Mouse (Mus musculus) spleen, embryonic (tissue): Measurements from ENCODE around the gene Znhit2.

ENCODE experiments used
- CTCF ChIA-PET: fragments of 350-600 bp; sonication (Branson Sonifier 250); formaldehyde crosslinking; loops from one replicate; lab custom pipeline; 2022; lab: Charles Lee

Znhit2 gene

DNA sequence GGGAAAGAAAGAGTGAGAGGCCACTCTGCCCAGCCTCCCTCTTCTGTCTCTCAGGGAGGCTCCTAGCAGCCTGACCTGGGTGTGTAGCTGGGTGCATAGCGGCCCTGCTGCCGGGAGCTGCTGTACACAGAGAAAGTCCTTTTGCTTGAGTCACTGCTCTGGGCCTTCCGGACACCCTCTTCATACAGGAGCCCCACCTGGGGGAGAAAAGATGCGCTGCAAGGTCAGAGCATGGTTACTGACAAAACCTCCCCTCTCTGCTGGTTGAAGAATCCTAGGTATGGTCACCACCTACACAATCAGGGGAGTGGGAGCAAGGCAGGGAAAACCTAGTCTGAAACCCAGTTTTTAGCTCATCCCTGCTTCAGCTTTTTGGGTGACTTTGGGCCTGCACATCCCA is 8.0 kb downstream of the Znhit2 start:
- CTCF ChIA-PET = interaction anchor here (0.7 kb wide), 1 partner anchor 9 kb away, joined by 10 read pairs; no protein-coding TSS in a partner anchor

DNA sequence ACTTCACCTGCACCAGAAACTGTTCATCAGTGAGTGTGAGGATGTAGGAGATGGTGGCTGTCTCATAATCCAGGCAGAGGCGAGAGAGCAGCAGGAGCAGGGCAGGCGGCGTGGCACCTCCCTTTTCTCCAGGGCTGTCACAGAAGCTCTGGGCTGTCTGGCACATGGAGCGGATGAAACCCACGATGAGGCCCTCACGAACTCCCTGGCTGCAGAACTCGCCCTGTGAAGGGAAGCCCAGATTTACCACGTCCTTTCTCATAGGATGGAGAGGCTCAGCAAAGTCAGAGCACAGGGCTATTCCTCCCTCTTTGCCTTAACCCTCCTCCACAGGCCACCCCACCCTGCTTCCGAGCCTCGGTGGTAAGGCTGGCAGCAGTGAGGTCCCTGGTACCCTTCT is 8.9 kb downstream of the Znhit2 start:
- CTCF ChIA-PET = interaction anchor here (0.6 kb wide), 1 partner anchor 485 kb away, joined by 4 read pairs; no protein-coding TSS in a partner anchor

DNA sequence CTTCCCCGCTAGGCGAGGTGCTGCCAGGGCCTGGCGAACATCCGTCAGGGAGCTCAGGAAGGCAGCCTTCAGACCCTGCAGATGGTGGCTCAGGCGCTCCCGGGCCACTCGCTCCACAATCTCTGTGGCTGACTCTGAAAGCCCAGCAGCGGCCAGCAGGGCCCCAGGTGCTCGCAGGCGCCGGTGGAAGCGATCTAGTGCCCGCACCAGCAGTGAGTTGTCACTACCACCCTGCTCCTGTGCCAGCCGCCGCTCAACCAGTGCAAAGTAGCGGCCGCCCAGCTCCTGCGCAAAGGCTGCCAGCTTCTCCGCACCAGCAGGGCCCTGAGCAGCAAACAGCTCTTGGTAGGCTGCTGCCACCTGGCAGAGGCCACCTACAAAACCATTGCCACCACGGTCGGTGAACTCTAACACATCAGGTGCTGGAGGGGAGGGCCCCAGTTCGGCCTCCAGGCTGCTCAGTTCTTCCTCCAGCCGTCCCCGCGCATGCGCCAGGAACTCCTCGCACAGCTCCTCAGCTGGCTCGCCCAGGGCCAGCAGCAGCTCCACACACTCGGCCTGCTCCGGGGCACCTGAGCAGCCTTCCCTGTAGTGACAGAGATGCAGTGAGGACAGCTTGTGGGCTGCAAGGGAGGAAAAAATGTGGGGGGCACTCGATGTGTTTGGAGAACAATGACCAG is 9.7 kb downstream of the Znhit2 start:
- CTCF ChIA-PET = no interaction called here

DNA sequence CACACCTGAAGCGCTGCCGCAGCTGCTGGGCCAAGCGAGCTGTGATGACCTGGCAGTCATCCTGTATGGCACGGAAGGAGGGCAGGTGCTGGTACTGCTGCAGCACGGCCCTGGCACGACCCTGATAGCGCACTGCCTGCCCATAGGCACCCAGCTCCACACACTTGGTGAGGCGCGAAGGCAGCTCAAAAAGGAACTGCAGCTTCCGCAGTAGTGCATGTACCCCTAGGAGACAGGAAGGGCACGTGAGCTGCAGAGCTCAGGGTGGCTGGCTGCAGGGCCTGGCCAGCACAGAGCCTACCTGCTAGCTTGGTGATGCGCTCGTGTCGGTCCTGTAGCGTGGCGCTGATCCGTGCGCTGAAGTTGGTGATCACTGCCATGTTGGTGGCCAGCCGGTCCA is 10.3 kb downstream of the Znhit2 start:
- CTCF ChIA-PET = no interaction called here

DNA sequence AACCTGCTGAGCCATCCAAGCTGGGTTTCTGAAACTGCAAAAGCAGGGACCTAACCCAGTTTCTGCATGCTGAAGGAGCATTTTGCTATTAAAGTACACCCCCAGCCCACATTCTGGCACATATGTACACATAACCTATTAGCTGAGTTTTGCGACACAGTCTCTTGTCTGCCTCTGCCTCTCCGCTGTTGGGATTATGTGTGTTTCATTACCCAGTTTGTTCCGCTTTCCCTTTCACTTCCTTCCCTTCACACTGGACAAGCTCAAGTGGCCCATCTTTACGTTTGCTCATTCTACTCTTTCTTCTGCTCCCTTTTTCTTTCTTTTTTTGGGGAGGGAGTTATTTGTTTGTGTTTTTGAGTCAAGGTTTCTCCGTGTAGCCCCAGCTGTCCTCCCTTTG is 12.9 kb downstream of the Znhit2 start:
- CTCF ChIA-PET = interaction anchor here (0.6 kb wide), 1 partner anchor 29 kb away, joined by 3 read pairs; no protein-coding TSS in a partner anchor

DNA sequence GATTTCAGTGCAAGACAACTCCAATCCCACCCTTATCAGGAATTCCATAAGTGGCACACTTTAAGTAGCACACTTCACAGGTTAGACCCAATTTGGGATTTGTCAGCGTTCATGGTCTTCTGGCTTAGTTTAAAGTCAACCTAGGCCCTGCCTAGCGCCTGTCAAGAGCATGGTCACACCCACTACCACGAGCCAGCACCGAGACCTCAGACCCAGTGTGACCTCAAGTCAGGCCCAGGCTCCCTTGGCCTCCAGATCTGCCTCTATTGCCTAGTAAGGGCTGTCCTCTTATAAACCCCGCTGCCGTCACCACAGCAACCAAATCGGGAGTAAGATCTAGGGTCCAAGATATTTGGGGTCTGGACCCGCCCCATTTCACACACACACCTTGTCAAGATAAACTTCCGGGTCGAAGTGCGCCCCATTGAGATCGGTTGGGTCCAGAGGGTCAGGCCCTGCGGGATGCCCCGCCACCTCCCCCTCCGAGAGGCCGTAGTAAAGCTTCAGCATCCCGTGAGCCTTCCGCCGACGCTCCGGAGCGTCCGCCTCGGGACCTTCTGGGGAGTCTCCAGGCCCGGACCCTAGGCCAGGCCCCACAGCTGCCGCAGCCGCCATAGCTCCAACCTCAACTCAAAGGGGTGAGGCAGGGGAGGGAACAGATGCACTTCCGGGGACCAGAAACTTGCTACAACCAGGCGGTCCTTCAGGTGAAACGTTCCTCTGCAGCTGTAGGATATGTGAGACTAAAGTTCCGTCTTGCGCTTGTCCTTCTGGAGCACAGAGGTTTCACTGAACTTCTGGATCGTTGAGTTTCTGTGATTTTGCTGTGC is 15.8 kb downstream of the Znhit2 start, which contains the start of gene Vps51:
Gene Vps51, minus strand, starts transcription at position 668 of the 830 bp plus-strand sequence.
- CTCF ChIA-PET = no interaction called here

DNA sequence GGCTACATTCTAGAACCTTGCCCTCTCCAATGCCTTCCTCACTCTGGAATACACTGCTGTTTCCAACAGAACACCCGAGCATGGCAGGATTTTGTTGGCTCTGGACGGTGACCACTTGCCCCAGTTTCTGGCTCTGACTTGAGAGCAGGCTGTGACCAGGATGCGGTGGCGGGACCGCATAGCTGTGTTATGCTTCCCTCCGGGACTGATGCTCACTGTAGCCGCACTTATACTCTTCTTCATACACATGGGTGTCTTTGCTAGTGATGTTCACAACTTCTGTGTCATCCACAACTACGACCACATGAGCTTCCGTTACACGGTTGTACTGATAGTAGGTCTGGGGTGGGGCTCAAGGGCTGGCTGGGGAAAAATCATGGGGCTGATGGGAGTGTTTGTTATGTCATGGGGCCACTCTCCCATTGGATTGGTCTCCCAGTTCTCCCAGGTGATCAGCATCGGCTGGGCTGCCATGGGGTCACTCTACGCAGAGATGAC is 19.0 kb downstream of the Znhit2 start, which contains the start of gene Tmem262:
Gene Tmem262, plus strand, starts transcription at position 51 of the 498 bp plus-strand sequence.
- CTCF ChIA-PET = no interaction called here

DNA sequence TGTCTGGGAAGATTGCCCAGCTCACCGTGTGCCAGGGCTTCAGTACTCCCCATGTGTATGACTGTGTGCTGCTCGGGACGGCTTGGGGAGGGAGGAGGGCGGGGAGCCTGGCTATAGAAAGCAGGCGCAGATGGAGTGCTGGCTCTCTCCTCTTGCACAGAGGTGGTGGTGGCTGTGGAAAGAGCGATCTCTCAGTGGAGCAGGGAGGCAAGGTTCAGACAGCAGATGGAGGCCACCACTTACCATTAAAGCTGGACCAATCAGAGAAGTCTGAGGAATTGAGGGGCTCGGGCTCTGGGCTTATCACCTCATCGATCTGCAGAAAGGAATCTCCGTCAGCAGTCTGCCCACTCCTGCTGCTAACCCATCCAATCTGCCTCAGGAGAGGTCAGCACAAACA is 21.2 kb downstream of the Znhit2 start, which contains the start of gene Gm28374:
Gene Gm28374, minus strand, starts transcription at position 101 of the 400 bp plus-strand sequence.
- CTCF ChIA-PET = no interaction called here

DNA sequence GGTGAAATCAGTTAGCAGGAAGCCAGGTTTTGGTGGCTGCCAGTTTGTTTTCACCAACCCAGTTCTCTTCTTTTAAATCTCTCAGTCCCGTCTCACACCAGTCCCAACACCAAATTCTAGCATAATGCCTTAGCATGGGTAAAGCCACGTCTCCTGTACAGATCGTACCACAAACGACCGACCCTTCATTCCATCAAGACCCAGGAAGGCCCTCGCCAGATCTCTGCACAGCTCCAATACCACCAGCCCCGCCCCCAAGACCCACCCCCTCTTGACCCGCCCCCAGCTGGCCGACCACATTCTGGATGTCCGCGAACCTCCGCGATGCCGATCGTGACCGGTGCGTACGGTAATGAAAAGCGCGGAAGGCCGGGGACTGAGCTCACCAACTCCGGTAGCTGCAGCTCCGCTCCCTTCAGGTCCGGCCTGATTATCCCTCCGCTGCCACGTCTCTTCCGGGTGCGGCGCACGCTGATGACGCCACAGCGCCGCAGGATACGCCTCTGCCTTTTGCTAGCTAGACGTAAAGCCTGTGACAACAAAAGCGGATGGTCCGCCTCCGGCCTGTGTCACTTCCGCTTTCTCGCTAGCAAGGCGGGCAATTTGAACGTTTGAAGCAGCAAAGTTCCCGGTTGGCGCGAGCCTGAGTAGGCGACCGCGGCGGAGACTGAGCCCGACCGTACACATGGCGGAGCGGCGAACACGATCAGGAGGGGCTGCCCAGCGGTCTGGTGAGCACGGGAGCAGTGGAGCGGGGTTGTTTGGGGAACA is 23.7 kb downstream of the Znhit2 start, which contains the start of the genes Zfpl1 and Cdca5:
Gene Zfpl1, minus strand, starts transcription at position 479 of the 771 bp plus-strand sequence.
Gene Cdca5, plus strand, starts transcription at position 506 of the 771 bp plus-strand sequence.
- CTCF ChIA-PET = interaction anchor here (1.1 kb wide), 1 partner anchor 43 kb away, joined by 3 read pairs; the partner anchor contains the start of gene Snx15

DNA sequence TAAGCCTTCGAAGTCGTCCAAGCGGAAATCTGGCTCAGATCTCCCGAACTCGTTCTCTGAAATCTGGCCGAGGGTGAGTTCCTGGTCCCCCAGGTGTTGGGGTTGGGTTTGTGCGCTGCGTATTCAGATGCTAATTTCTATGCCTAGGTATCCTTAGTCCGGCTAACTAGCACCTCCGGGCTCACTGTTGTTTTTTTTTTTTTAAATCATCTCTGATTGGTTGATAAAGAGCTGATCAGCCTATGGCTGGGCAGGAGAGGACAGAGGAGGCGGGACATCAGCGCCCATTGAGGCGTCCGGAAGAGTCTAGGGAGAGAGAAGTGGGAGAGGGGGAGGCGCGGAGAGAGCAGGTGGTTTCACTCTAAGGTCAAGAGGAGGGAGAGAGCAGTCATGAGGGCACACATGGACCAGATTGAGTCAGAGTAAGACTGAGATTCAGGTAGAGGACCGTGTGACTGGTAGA is 24.5 kb downstream of the Znhit2 start:
- CTCF ChIA-PET = interaction anchor here (1.1 kb wide), 1 partner anchor 42 kb away, joined by 3 read pairs; the partner anchor contains the start of gene Snx15

DNA sequence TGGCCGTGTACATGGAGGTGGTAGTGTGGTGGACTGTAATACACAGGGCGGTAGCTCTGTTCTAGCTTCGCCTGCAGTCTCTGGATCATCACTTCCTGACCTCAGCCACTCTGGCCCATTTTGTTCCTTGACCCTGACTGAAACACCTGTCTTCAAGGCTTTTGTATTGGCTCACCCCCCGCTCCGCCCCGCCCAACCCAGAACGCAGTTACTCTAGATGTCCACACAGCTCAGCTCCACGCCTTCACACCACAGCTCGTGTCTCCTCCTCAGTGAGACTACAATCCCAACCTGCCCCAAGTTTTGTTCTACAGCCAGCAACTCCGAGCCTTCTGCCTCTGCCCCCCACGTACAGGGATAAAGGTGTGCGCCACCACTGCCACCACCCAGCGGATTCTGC is 27.8 kb downstream of the Znhit2 start:
- CTCF ChIA-PET = no interaction called here

DNA sequence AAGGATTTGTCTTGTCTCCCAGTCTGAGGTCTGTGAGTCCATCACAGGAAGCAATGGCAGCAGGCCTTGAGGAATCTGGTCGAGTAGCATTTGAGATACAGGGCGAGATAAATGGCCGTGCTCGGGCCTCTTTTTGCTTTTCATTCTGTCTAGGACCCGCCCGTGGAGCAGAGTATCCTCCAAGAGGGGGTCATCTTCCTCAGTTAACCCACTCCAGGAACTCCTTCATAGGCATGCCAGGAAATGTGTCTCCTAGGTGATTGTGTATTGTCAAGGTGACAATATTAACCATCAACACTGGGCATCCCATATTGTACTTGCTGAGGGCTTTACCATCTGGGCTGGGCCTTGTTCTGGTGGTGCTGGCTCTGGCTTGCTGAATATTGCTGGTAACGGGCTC is 33.1 kb downstream of the Znhit2 start, which contains the start of gene AC131692.1:
Gene AC131692.1, plus strand, starts transcription at position 301 of the 400 bp plus-strand sequence.
- CTCF ChIA-PET = no interaction called here

DNA sequence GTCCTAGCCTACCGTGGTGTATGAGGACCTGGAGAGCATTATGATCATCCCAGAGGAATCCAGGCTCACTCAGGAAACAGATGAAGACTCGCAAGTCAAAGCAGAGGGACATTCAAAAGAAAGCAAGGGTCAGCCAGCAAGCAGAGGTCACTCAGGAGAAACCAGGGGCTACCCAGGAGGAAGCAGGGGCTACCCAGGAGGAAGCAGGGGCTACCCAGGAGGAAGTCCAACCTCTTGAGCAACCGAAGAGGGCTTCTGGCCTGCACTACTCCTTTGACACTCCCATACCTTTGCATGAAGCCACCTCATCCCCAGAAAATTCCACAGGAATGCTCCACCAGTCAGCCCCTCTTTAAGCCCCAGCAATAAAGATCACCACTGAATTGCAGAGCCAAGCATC is 36.9 kb downstream of the Znhit2 start:
- CTCF ChIA-PET = interaction anchor here (0.6 to 0.7 kb wide), 3 partner anchors 11 to 32 kb away, joined by 3 to 14 read pairs (median 7); no protein-coding TSS in a partner anchor

DNA sequence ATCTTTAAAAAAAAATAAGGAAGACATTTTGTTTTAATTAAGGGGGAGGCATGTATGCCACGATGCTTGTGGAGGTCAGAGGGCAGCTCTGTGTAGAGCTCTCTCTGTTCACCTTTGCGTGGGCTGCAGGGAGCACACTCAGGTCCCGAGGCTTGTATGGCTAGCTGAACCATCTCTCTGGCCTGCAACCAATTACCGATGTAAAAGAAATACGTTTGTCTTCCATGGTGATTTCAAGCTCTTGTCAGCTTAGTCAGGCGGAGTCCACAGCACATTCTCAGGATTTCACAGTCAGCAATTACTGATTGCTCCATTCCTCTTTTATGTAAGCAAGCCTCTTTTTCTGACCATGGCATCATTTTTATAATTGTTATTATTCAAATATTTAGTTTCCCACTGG is 40.2 kb downstream of the Znhit2 start:
- CTCF ChIA-PET = no interaction called here

DNA sequence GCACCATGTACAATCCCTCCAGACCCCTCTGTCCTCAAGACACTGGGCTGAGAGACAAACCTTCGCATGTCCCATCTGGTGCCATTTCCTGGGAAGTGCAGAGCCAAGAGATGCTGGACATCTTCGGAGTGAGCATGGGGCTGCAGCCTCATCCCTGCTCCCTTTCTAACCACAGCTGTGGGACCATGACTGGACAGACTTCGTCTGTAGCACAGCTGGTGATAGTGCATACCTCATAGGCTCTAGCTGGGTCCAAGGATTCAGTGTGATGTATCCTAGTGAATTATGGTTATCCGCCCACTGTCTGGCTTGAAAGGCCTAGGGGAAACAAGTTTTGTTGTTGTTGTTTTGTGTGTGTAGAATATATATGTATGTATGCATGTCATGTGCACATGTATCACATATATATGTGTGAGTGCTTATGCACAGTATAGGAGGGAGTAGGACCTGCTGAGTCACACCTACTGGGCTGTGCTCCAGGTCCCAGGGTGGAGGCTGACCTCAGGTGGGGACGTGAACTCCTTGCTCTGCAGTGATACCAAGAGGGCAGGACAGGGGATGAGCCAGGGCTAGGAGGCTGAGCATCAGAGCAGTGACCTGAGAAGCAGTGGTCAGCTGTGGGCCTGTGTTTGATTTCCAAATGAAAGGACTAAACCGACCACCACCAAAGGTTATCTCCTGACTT is 41.3 kb downstream of the Znhit2 start:
- CTCF ChIA-PET = no interaction called here

DNA sequence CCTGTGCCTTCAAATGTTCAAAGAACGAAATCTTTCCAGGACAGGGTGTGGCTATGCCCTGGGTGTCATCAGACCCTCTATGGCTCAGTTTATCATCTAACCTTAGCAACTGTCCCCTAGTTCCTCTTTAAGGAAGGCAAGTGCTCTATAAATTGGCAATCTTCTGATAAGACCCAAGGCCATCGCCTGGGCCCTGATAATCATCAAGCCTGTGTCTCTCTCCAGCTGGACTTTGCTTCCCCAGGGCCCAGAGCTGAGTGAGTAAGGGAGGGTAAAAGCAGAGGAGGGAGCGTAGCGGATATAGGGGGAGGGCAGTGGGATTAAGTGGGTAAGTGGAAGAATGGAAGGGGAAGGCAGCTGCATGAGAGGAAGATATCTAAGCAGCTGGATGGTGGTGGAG is 43.5 kb downstream of the Znhit2 start:
- CTCF ChIA-PET = no interaction called here

DNA sequence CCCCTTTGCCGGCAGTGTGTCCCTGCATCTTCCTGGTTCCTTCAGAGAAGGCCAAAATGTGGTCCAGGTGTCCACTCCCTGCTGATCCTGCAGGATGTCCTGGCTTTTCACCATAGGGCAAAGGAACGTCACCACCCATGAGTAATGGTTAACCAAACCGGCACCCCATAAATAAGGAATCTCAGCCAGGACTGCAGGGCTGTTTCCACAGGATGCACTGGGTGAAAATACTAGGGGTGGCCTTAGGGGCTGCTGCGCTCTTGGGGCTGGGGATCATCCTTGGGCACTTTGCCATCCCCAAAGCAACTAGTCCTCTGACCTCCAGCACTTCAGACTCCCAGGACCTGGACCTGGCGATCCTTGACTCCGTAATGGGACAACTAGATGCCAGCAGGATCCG is 44.6 kb downstream of the Znhit2 start, which contains the start of gene Naaladl1:
Gene Naaladl1, plus strand, starts transcription at position 197 of the 400 bp plus-strand sequence.
- CTCF ChIA-PET = no interaction called here
